Mouse (Mus musculus) embryonic facial prominence, embryonic 15.5 days (tissue): ENCODE data around the gene Afdn. TPM values are rescaled to one million over a fixed set of nuclear protein-coding genes. Genes with fewer than 3 reads are reported as not detected.
"Not testable (repeated sequence)": the region's sequence is repeated elsewhere in the genome, so short reads cannot be mapped to it uniquely, and the experiment has no call there.

Source experiments
- ATAC-seq: fragments of 200-750 bp; cut with Nextera tagmentation; 2 replicates; pipeline ENCODE4 v1.8.0; 2017; ENCODE audit warnings: low read depth, moderate TSS enrichment; ENCODE audit not compliant: insufficient number of reproducible peaks, low FRiP score, low TSS enrichment
- H3K27ac ChIP-seq: fragments of 300-500 bp; sonication (generic); replicated peaks from 2 replicates; pipeline ENCODE4 v1.5.1; 2015; ENCODE audit warnings: mild to moderate bottlenecking, inconsistent platforms
- H3K27me3 ChIP-seq: fragments of 300-500 bp; sonication (generic); 2 replicates; pipeline ENCODE4 v1.6.1; 2015; ENCODE audit warnings: inconsistent platforms
- H3K36me3 ChIP-seq: fragments of 300-500 bp; sonication (generic); 2 replicates; pipeline ENCODE4 v1.6.1; 2015; ENCODE audit warnings: mild to moderate bottlenecking, inconsistent platforms
- H3K4me1 ChIP-seq: fragments of 300-500 bp; sonication (generic); 2 replicates; pipeline ENCODE4 v1.6.1; 2015; ENCODE audit warnings: inconsistent platforms
- H3K4me2 ChIP-seq: fragments of 300-500 bp; sonication (generic); replicated peaks from 2 replicates; pipeline ENCODE4 v1.6.1; 2015; ENCODE audit warnings: mild to moderate bottlenecking, inconsistent platforms
- H3K4me3 ChIP-seq: fragments of 300-500 bp; sonication (generic); replicated peaks from 2 replicates; pipeline ENCODE4 v1.5.1; 2015; ENCODE audit warnings: mild to moderate bottlenecking, inconsistent platforms
- H3K9ac ChIP-seq: fragments of 300-500 bp; sonication (generic); 2 replicates; pipeline ENCODE4 v1.6.1; 2015; ENCODE audit warnings: inconsistent platforms
- H3K9me3 ChIP-seq: fragments of 300-500 bp; sonication (generic); replicated peaks from 2 replicates; pipeline ENCODE4 v1.6.1; 2016; ENCODE audit warnings: inconsistent platforms
- WGBS: fragments of 180-500 bp; shearing (Covaris S2); methylation state at CpG from one replicate; pipeline ENCODE4 v1.1.7; 2015; 5-methylcytosine and 5-hydroxymethylcytosine counted together
- polyA plus RNA-seq: library from polyadenylated mRNA; unstranded; fragments of >200 nt; fragmentation: Nextera tagmentation; extraction: Ambion mirVana; gene quantifications from 2 replicates; pipeline ENCODE4 v1.2.1, GENCODE M21; 2015

The Afdn gene
- polyA plus RNA-seq, 1 experiment from 2014 or later = 81.2 TPM

DNA sequence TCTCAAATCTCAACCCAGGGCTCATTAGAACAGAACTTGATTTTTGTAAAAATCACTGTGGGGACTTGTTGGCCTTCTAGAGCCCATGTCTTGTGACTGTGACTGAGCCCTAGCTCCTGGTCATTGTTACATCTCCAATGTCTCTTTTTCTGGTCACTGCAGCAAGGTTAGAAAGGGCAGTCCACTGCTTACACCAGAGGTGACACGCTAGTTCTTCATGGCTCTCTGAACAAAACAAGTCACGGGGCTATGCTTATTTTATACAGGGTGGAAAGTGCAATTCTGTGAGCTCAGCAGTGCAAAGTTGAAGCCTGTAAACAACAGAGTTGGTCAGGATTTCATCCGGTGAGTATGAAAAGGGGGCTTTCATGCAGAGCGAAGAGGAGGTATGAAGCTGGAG lies 6.4 kb upstream of the Afdn start:
- ATAC-seq = no peak
- Histone ChIP-seq H3K9me3 (no peaks in the 10 kb centered on the region), H3K4me1 (peaks cover 4% of the 10 kb centered on the region; the same call in 1 of the 2 replicates), H3K9ac (no peak overlapping the region), H3K4me3 (no peak overlapping the region), H3K27ac (no peak overlapping the region), H3K36me3 (no peaks in the 10 kb centered on the region), H3K4me2 (no peak overlapping the region), H3K27me3 (no peaks in the 10 kb centered on the region)
- WGBS = 77% methylated on average over 4 of the region's 4 CpGs

DNA sequence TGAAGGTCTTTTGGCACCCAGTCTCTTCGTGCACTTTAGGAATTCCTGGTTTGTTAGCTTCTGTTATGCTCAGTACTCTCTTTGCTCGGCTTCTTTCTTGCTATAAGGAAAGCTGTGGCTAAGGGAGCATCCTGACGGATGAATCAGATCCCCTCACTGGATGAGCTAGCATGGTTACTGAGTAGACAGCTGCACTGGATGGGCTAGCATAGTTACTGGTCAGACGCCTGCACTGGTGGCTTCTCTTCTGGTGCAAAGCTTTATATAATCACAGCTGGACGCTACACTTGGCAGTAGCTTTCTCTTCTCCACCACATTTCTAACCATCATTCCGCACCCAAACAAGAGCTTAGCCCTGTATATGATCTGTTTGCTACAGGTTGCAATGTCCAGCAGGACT lies 5.4 kb upstream of the Afdn start:
- Histone ChIP-seq H3K4me2 (no peak overlapping the region), H3K4me3 (no peak overlapping the region), H3K9ac (no peak overlapping the region), H3K27me3 (no peaks in the 10 kb centered on the region), H3K36me3 (no peaks in the 10 kb centered on the region), H3K27ac (no peak overlapping the region), H3K4me1 (peaks cover 6% of the 10 kb centered on the region; the same call in 1 of the 2 replicates), H3K9me3 (no peaks in the 10 kb centered on the region)
- 68% methylated on average over 6 of the region's 6 CpGs for WGBS
- no peak for ATAC-seq

DNA sequence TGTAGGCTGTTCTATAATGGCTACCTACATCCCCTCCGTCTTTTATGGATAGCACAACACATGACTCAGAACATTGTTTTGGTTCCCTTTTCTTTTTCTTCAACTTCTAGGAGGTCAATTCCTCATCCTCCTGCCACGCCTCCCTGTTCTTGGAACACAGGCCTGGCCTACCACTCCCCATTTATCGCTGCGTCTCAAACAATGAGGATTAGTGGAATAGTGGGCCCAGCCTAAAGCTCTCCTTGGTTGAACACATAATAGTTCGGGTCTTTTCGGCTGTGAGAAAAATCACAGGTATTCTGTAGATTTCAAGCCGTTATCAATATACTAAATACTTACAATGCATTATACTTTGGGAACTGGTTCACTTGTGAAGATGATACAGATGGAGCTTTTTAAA lies 1.8 kb upstream of the Afdn start:
- Histone ChIP-seq H3K4me1 (peaks cover 15% of the 10 kb centered on the region), H3K9ac (no peak overlapping the region), H3K27me3 (no peaks in the 10 kb centered on the region), H3K4me3 (no peak overlapping the region), H3K27ac (no peak overlapping the region), H3K9me3 (no peaks in the 10 kb centered on the region), H3K4me2 (peak overlapping the region; percentile 100; the same call in 1 of the 2 replicates), H3K36me3 (no peaks in the 10 kb centered on the region)
- WGBS = 78% methylated on average over 7 of the region's 7 CpGs
- ATAC-seq = no peak

DNA sequence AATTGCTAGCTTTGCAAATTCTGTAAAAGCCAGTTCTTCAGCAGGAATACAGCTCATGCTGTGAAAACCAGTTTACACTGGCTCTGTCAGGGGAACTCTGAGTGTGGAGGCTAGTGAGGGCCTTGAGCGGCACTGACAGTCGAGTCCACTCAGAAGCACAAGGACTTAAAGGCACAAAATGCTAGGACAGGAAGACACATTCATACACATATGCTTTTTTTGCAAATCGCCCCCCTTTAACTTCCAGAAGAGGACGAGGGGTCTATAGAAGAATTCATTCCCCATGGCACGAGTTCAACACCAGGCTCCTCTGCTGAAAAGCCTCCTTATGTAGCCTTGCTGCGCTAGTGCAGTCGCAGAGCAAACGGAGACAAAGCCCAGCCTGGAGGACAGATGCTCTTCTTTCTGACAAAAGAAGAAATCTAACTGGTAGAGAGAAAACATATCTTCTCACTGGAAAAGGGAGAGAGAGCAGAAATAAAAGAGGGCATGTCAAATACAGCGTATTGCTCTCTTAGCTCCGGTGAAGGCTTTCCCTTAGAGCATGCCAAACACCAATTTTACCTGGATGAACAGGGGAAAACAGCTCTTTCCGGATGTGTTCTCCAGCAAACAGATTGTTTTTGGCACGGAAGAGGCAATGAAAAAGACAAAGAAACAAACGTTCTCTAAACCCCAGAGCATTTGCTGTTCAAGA lies 1.0 kb upstream of the Afdn start:
- no peaks in the 10 kb centered on the region for H3K9me3 ChIP-seq
- no peak for ATAC-seq
- 14% methylated on average over 13 of the region's 13 CpGs for WGBS

DNA sequence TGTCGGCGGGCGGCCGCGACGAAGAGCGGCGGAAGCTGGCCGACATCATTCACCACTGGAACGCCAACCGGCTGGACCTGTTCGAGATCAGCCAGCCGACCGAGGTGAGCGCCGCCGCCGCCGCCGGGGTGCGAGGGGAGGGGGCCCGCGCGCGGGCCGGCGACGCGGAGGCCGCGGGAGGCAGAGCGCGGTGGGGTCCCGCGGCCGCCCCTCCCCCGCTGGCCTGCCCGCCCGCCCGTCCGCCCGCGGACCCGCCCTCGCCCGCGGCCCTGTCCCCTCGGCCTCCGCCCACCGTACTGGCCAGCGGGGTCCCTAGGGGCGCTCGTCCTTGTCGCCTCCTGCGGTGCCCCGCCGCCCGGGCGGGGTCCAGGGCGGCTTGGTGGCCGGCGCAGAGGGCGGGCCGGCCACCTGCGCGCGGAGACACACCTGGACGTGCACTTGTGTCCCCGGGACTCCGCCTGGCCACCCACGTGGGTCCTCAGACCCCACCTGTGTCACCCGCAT lies 388 bp downstream of the Afdn start:
- Histone ChIP-seq H3K4me3 (peak overlapping the region; percentile 76), H3K36me3 (no peaks in the 10 kb centered on the region), H3K27me3 (no peaks in the 10 kb centered on the region), H3K9ac (peak overlapping the region; percentile 78), H3K4me1 (peaks cover 15% of the 10 kb centered on the region), H3K27ac (peak overlapping the region; percentile 88), H3K4me2 (peak overlapping the region; percentile 100), H3K9me3 (no peaks in the 10 kb centered on the region)
- under 1% methylated on average over 59 of the region's 72 CpGs for WGBS
- ATAC-seq = peak; percentile 30; the same call in 1 of the 2 replicates

More for the DNA sequence above, 1.0 kb upstream of the Afdn start:
- H3K27me3 ChIP-seq = no peaks in the 10 kb centered on the region
- H3K9ac ChIP-seq = peak overlapping the region; percentile 78
- peak overlapping the region; percentile 76 for H3K4me3 ChIP-seq
- H3K27ac ChIP-seq = peak overlapping the region; percentile 77
- H3K4me1 ChIP-seq = peaks cover 15% of the 10 kb centered on the region
- peak overlapping the region; percentile 100 for H3K4me2 ChIP-seq
- no peaks in the 10 kb centered on the region for H3K36me3 ChIP-seq

DNA sequence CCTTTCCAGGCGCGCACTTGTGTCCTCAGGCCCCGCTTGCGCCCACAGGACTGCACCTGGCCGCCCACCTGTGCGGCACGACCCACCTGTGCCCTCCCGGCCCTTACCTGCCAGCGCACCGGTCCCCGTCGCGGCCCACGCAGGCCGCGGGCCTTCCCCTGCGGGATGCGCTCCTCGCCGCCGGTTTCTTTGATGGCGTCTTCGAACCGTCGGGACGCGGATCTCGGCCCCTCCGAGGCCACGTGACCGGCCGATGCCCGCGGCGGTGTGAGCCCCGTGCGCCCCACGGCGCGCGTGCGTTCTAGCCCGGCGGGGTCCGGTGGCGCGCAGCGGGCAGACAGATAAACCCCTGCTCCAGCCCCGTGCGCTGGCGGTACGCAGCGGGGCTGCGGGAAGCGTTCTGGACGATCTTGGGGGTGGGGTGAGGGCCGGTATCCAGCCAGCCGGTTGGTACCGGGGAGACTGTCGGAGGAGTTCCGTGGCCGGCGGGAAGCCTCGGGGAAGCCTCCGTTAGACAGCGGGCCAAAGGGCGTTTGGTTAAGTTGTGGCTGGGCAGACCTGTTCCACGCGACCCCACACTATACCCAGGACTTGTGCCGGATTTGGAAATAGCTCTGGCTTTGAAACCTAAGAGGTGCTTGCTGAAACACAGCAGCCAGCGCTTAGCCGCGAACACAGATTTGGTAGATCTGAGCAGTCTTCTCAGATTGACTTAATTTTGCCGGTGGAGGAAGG lies 1.0 kb downstream of the Afdn start, which contains the start of gene Tcte2:
TSS of gene Tcte2 (minus strand) at position 647 of the 735 bp plus-strand sequence.
- Histone ChIP-seq H3K27ac (peak within 1 kb of the TSS; percentile 88), H3K4me3 (peak within 1 kb of the TSS; percentile 76), H3K9ac (peak within 1 kb of the TSS; percentile 78), H3K36me3 (no peaks in the 10 kb centered on the region), H3K27me3 (no peaks in the 10 kb centered on the region), H3K4me2 (peak within 1 kb of the TSS; percentile 100), H3K4me1 (peaks cover 15% of the 10 kb centered on the region), H3K9me3 (no peaks in the 10 kb centered on the region)
- under 1% methylated on average over 74 of the region's 74 CpGs for WGBS
- ATAC-seq = peak; percentile 39; the same call in 1 of the 2 replicates

DNA sequence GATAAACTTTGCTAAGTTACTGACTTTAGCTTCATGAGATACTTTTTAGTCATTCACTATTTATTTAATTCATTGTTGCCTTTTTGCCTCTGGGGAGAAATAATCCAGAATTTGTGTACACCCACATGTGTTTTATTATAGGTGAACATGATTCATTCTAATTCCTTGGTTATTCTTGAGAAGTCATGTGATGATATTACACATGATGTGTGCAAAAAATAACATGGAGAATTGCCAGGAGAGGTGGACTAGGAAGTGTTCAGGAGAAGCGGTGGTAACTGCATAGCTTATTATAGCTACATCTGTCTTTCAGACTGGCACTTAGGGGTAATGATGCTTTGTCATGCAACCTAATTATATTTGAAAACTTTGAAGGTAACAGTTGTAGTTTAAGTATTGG lies 3.5 kb downstream of the Afdn start:
- no peak for ATAC-seq
- 65% methylated on average over 1 of the region's 1 CpGs for WGBS

DNA sequence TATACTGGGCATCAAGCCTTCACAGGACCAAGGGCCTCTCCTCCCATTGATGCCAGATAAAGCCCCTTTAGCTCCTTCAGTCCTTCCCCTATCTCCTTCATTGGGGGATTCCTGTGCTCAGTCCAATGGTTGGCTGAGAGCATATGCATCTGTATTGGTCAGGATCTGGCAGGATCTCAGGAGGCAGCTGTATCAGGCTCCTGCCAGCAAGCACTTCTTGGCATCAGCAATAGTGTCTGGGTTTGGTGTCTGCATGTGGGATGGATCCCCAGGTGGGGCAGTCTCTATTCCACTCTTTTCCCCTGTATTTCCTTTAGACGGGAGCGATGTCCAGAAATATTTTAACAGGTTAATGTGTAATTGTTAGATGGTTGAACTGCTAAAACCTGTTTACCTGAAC lies 4.6 kb downstream of the Afdn start:
- H3K4me2 ChIP-seq, H3K36me3 ChIP-seq, H3K4me1 ChIP-seq, H3K4me3 ChIP-seq, H3K9me3 ChIP-seq, H3K9ac ChIP-seq, H3K27me3 ChIP-seq, ATAC-seq, H3K27ac ChIP-seq: not testable (repeated sequence)
- WGBS = 94% methylated on average over 2 of the region's 2 CpGs

More for the DNA sequence above, 3.5 kb downstream of the Afdn start:
- no peak overlapping the region for H3K27ac ChIP-seq
- H3K4me2 ChIP-seq = no peak overlapping the region
- no peaks in the 10 kb centered on the region for H3K9me3 ChIP-seq
- no peak overlapping the region for H3K9ac ChIP-seq
- H3K4me3 ChIP-seq = no peak overlapping the region
- H3K4me1 ChIP-seq = peaks cover 12% of the 10 kb centered on the region
- no peaks in the 10 kb centered on the region for H3K27me3 ChIP-seq
- H3K36me3 ChIP-seq = no peaks in the 10 kb centered on the region

DNA sequence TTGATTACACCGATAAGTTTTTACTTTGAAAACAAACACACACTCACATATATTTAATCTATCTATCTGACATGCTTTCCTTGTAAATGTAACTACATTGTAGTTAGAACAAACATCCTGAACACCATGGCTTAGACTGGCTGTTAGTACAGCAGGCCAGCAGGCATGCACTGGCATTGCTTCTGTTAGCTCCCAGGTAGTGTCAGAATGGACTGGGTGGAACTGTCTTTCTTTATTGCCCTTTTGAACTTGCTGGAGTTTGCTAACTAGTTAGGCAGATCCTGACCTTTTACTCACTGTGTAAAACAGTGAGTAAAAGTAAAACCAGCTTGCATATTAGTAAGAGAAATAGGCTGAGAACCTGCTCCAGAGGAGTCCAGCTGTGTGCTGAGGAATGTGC lies 8.2 kb downstream of the Afdn start:
- ATAC-seq = no peak
- Histone ChIP-seq H3K4me2 (no peak overlapping the region), H3K9me3 (no peaks in the 10 kb centered on the region), H3K9ac (no peak overlapping the region), H3K27me3 (no peaks in the 10 kb centered on the region), H3K36me3 (no peaks in the 10 kb centered on the region), H3K4me1 (no peaks in the 10 kb centered on the region), H3K4me3 (no peak overlapping the region), H3K27ac (no peak overlapping the region)
- 97% methylated on average over 1 of the region's 1 CpGs for WGBS

DNA sequence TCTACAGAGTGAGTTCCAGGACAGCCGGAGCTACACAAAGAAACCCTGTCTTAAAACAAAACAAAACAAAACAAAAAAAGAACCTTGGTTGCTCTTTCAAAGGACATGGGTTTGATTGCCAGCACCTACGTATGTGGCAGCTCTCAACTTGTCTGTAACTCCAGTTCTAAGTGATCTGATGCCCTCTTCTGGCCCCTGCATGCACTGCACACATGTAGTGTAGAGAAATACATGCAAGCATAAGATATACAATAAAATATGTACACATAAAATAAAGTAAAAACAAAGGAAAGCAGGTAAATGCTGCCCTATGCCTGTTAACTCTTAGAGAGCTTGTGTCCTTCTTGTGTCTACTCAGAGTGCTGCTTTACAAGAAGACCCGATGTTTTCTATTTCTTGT lies 8.9 kb downstream of the Afdn start:
- 87% methylated on average over 3 of the region's 3 CpGs for WGBS
- no peaks in the 10 kb centered on the region for H3K27me3 ChIP-seq
- H3K4me1 ChIP-seq = no peaks in the 10 kb centered on the region

DNA sequence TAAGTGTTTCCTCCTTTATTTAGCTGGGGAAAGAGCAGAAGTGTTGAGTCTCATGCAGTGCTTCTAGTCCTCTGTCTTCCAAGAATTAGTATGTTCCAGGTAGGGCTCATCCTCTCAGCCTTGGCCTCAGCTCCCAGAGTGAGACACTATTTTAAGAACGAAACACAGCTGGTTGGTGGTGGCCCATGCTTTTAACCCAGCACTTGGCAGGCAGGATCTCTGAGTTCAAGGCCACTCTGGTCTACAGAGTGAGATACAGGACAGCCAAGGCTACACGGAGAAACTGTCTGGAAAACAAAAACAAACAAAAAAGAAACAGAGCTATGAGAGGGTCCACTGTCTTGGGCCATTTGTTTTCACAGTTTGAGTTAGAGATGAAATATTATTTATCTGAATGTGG lies 17.3 kb downstream of the Afdn start:
- WGBS = 80% methylated on average over 2 of the region's 2 CpGs
- H3K4me1 ChIP-seq = no peaks in the 10 kb centered on the region
- no peak overlapping the region for H3K4me2 ChIP-seq
- no peaks in the 10 kb centered on the region for H3K27me3 ChIP-seq
- no peak overlapping the region for H3K4me3 ChIP-seq
- no peaks in the 10 kb centered on the region for H3K36me3 ChIP-seq
- H3K9ac ChIP-seq = no peak overlapping the region
- no peak overlapping the region for H3K27ac ChIP-seq
- no peaks in the 10 kb centered on the region for H3K9me3 ChIP-seq
- ATAC-seq = no peak

More for the DNA sequence above, 8.9 kb downstream of the Afdn start:
- Histone ChIP-seq H3K36me3 (no peaks in the 10 kb centered on the region), H3K27ac (no peak overlapping the region), H3K4me2 (no peak overlapping the region), H3K9ac (no peak overlapping the region), H3K9me3 (no peaks in the 10 kb centered on the region), H3K4me3 (no peak overlapping the region)
- ATAC-seq = no peak
